Mouse (Mus musculus): ENCODE measurements around the gene Hs2st1.

DNA sequence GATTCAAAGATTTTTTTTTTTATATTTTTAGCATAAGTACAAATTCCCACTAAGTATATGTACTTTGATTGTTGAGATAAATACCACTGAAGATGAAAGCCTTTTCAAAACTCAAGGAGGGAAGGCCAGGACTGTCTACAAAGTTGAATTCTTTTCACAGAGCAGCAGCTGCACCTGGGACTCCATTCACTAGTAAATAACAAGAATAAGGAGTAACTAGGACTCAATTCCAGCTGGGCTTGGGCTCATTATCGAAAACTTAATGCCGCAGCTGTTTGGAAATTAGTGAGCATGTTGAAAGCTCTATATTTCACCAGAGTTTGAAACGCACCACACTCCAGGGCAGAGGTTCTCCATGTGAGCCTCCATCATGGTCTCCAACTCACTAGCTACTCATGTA lies 98.0 kb downstream of the Hs2st1 start:
- no peak for TF ChIP-seq GATA1 (IDR thresholded peaks at IDR 0.05; ENCODE audit: borderline replicate concordance, low read length)
- TF ChIP-seq FLI1 (IDR thresholded peaks at IDR 0.05; ENCODE audit: low read length), result no peak
